Mouse (Mus musculus): ENCODE measurements at regions not wholly inside any gene's neighbourhood (a gene's known extent, or its start where the extent isn't known, plus 50 kb on each side); places are given as distances from the start of the nearest gene placed in this dataset.

- no peak for DNase-seq (ENCODE audit: extremely low read depth, insufficient read length, low spot score)
Measured at GRCm38 (mm10) chr6:93497824-93498223, 554.5 kb upstream of the Adamts9 start.

- no peak for DNase-seq (ENCODE audit: extremely low read depth, insufficient read length, low spot score)
Measured at GRCm38 (mm10) chr6:93488441-93488955, 545.2 kb upstream of the Adamts9 start.

- DNase-seq (ENCODE audit: extremely low read depth, insufficient read length, low spot score) = no peak
Measured at GRCm38 (mm10) chr6:93478521-93478920, 535.2 kb upstream of the Adamts9 start.

- DNase-seq (ENCODE audit: extremely low read depth, insufficient read length, low spot score) = no peak
Measured at GRCm38 (mm10) chr6:93474981-93475380, 531.7 kb upstream of the Adamts9 start.

GRCm38 (mm10) chr6:93467867-93468266, 524.6 kb upstream of the Adamts9 start:
- no peak for DNase-seq (ENCODE audit: extremely low read depth, insufficient read length, low spot score)

- no peak for DNase-seq (ENCODE audit: extremely low read depth, insufficient read length, low spot score)
Measured at GRCm38 (mm10) chr6:93462861-93463260, 519.6 kb upstream of the Adamts9 start.

- no peak for DNase-seq (ENCODE audit: extremely low read depth, insufficient read length, low spot score)
Measured at GRCm38 (mm10) chr6:93461374-93461773, 518.1 kb upstream of the Adamts9 start.

GRCm38 (mm10) chr6:93457613-93458012, 514.3 kb upstream of the Adamts9 start:
- DNase-seq (ENCODE audit: extremely low read depth, insufficient read length, low spot score) = no peak

GRCm38 (mm10) chr6:93456383-93457033, 513.2 kb upstream of the Adamts9 start:
- DNase-seq (ENCODE audit: extremely low read depth, insufficient read length, low spot score) = no peak

- no peak for DNase-seq (ENCODE audit: extremely low read depth, insufficient read length, low spot score)
Measured at GRCm38 (mm10) chr6:93445568-93445967, 502.3 kb upstream of the Adamts9 start.

GRCm38 (mm10) chr6:93445124-93445523, 501.8 kb upstream of the Adamts9 start:
- DNase-seq (ENCODE audit: extremely low read depth, insufficient read length, low spot score) = peak; percentile 1

- DNase-seq (ENCODE audit: extremely low read depth, insufficient read length, low spot score) = no peak
Measured at GRCm38 (mm10) chr6:93443766-93444557, 500.7 kb upstream of the Adamts9 start.

GRCm38 (mm10) chr6:93433446-93433845, 490.2 kb upstream of the Adamts9 start:
- no peak for DNase-seq (ENCODE audit: extremely low read depth, insufficient read length, low spot score)

GRCm38 (mm10) chr6:93426141-93426540, 482.8 kb upstream of the Adamts9 start:
- no peak for DNase-seq (ENCODE audit: extremely low read depth, insufficient read length, low spot score)

- DNase-seq (ENCODE audit: extremely low read depth, insufficient read length, low spot score) = no peak
Measured at GRCm38 (mm10) chr6:93422906-93423305, 479.6 kb upstream of the Adamts9 start.

GRCm38 (mm10) chr6:93422253-93422652, 479.0 kb upstream of the Adamts9 start:
- no peak for DNase-seq (ENCODE audit: extremely low read depth, insufficient read length, low spot score)

- DNase-seq (ENCODE audit: extremely low read depth, insufficient read length, low spot score) = no peak
Measured at GRCm38 (mm10) chr6:93417625-93418024, 474.3 kb upstream of the Adamts9 start.

GRCm38 (mm10) chr6:93416006-93416405, 472.7 kb upstream of the Adamts9 start:
- DNase-seq (ENCODE audit: extremely low read depth, insufficient read length, low spot score) = peak; percentile 2

- no peak for DNase-seq (ENCODE audit: extremely low read depth, insufficient read length, low spot score)
Measured at GRCm38 (mm10) chr6:93411077-93411452, 467.8 kb upstream of the Adamts9 start.

GRCm38 (mm10) chr6:93410416-93411076, 467.3 kb upstream of the Adamts9 start:
- DNase-seq (ENCODE audit: extremely low read depth, insufficient read length, low spot score) = no peak

- no peak for DNase-seq (ENCODE audit: extremely low read depth, insufficient read length, low spot score)
Measured at GRCm38 (mm10) chr6:93398551-93398950, 455.3 kb upstream of the Adamts9 start.
